Mouse (Mus musculus) left cerebral cortex, adult 2 months (tissue): Measurements from ENCODE around the gene Rnasek. TPM values are rescaled to one million over a fixed set of nuclear protein-coding genes. Genes with fewer than 3 reads are reported as not detected.

ENCODE experiments used
- DNase-seq, 2 experiments: peaks; one replicate each; pipeline ENCODE4 v3.0.0; 2021 to 2022; ENCODE audit warnings: low spot score in 2 of 2, mixed read lengths in 1 of 2; ENCODE audit errors: extremely low spot score in 1 of 2
- H3K27ac ChIP-seq: fragments of 200-600 bp; 2 replicates; pipeline ENCODE4 v1.8.1; 2022
- H3K4me3 ChIP-seq: fragments of 200-600 bp; 2 replicates; pipeline ENCODE4 v1.8.1; 2022
- CTCF ChIP-seq: fragments of 200-600 bp; IDR thresholded peaks from 2 replicates; pipeline ENCODE4 v1.8.1; 2022; ENCODE audit warnings: antibody characterized with exemption, mild to moderate bottlenecking, moderate library complexity
- intact Hi-C: fragments of 180-260 bp; cut with DNase I; formaldehyde crosslinking; loops from one replicate; pipeline ENCODE4 v1.15.1; 2025
- total RNA-seq, 2 experiments: library from RNA; stranded (reverse); gene quantifications; 2 replicates each; pipeline ENCODE4 v1.2.3; 2021

The Rnasek gene
- total RNA-seq, 2 experiments from 2014 or later: 241 to 270 TPM

GRCm38 (mm10) chr11:70259035-70259434 lies 19.4 kb upstream of the Rnasek start:
- Histone ChIP-seq H3K27ac (no peak overlapping the region), H3K4me3 (no peak overlapping the region)
- no peak for TF ChIP-seq CTCF
- no peak for DNase-seq
- intact Hi-C loops: no loop called here

GRCm38 (mm10) chr11:70254931-70255531 lies 15.4 kb upstream of the Rnasek start, which contains the start of gene Alox12:
Gene Alox12, minus strand, starts transcription at chr11:70255353.
- intact Hi-C loops: no loop called here
- Histone ChIP-seq H3K4me3 (peak within 1 kb of the TSS; percentile 17; the same call in 1 of the 2 replicates), H3K27ac (no peak within 1 kb of the TSS)
- DNase-seq: no peak
- peak; percentile 42 for TF ChIP-seq CTCF

GRCm38 (mm10) chr11:70254337-70254736 lies 14.7 kb upstream of the Rnasek start:
- intact Hi-C loops: no loop called here
- H3K27ac ChIP-seq: no peak overlapping the region
- peak overlapping the region; percentile 17; the same call in 1 of the 2 replicates for H3K4me3 ChIP-seq
- DNase-seq: no peak
- no peak for TF ChIP-seq CTCF

- no peak for DNase-seq
- TF ChIP-seq CTCF: no peak
- intact Hi-C loops: no loop called here
- H3K4me3 ChIP-seq: no peak overlapping the region
- no peak overlapping the region for H3K27ac ChIP-seq
Measured at GRCm38 (mm10) chr11:70251853-70252252, 12.2 kb upstream of the Rnasek start.

- no peak for DNase-seq
- TF ChIP-seq CTCF: no peak
- Histone ChIP-seq H3K4me3 (no peak overlapping the region), H3K27ac (no peak overlapping the region)
- intact Hi-C loops: no loop called here
Measured at GRCm38 (mm10) chr11:70250150-70250549, 10.5 kb upstream of the Rnasek start.

- intact Hi-C loops: loop anchor here (2.0 kb wide), 1 partner anchor 62 kb away; no protein-coding TSS in a partner anchor
- no peak overlapping the region for H3K27ac ChIP-seq
- no peak overlapping the region for H3K4me3 ChIP-seq
- TF ChIP-seq CTCF: peak; percentile 88
- DNase-seq: peak in 1 of 2 experiments; percentile 74
Measured at GRCm38 (mm10) chr11:70247136-70247845, 7.6 kb upstream of the Rnasek start.

- DNase-seq: no peak
- H3K4me3 ChIP-seq: no peak overlapping the region
- no peak for TF ChIP-seq CTCF
- intact Hi-C loops: no loop called here
- no peak overlapping the region for H3K27ac ChIP-seq
Measured at GRCm38 (mm10) chr11:70242591-70242990, 2.9 kb upstream of the Rnasek start.

- TF ChIP-seq CTCF: no peak
- intact Hi-C loops: loop anchor here (10.0 kb wide), 1 partner anchor 416 kb away; the partner anchor contains the start of genes Eno3 and Pfn1
- Histone ChIP-seq H3K27ac (peak overlapping the region; percentile 92), H3K4me3 (peak overlapping the region; percentile 98)
- DNase-seq: no peak
Measured at GRCm38 (mm10) chr11:70238591-70239440, 826 bp downstream of the Rnasek start.

GRCm38 (mm10) chr11:70237457-70238167 lies 2.0 kb downstream of the Rnasek start, which contains the start of gene 0610010K14Rik:
Gene 0610010K14Rik, minus strand, starts transcription at chr11:70237914.
- DNase-seq: peak; percentile 98
- intact Hi-C loops: loop anchor here (10.0 kb wide), 1 partner anchor 417 kb away; the partner anchor contains the start of genes Eno3 and Pfn1
- peak within 1 kb of the TSS; percentile 92 for H3K27ac ChIP-seq
- peak; percentile 78 for TF ChIP-seq CTCF
- H3K4me3 ChIP-seq: peak within 1 kb of the TSS; percentile 98

GRCm38 (mm10) chr11:70236717-70237116 lies 2.9 kb downstream of the Rnasek start:
- TF ChIP-seq CTCF: no peak
- no peak for DNase-seq
- intact Hi-C loops: loop anchor here (10.0 kb wide), 1 partner anchor 418 kb away; the partner anchor contains the start of genes Eno3 and Pfn1
- H3K4me3 ChIP-seq: peak overlapping the region; percentile 98
- H3K27ac ChIP-seq: peak overlapping the region; percentile 92

GRCm38 (mm10) chr11:70235254-70235900 lies 4.3 kb downstream of the Rnasek start:
- Histone ChIP-seq H3K27ac (no peak overlapping the region), H3K4me3 (no peak overlapping the region)
- intact Hi-C loops: loop anchor here (10.0 kb wide), 1 partner anchor 419 kb away; the partner anchor contains the start of genes Eno3 and Pfn1
- DNase-seq: no peak
- TF ChIP-seq CTCF: no peak
